Mouse (Mus musculus) midbrain, embryonic 15.5 days (tissue): ENCODE measurements around the gene Myo18b. TPM values are rescaled to one million over a fixed set of nuclear protein-coding genes. Genes with fewer than 3 reads are reported as not detected.

Source experiments
- ATAC-seq: fragments of 200-750 bp; cut with Nextera tagmentation; replicated peaks from 2 replicates; pipeline ENCODE4 v1.8.0; 2017; ENCODE audit warnings: moderate TSS enrichment
- H3K27ac ChIP-seq: fragments of 300-500 bp; sonication (generic); 2 replicates; pipeline ENCODE4 v1.5.1; 2015; ENCODE audit warnings: mild to moderate bottlenecking, inconsistent platforms
- H3K27me3 ChIP-seq: fragments of 300-500 bp; sonication (generic); replicated peaks from 2 replicates; pipeline ENCODE4 v1.6.1; 2015; ENCODE audit warnings: inconsistent platforms
- H3K36me3 ChIP-seq: fragments of 300-500 bp; sonication (generic); replicated peaks from 2 replicates; pipeline ENCODE4 v1.6.1; 2015; ENCODE audit warnings: inconsistent platforms
- H3K4me1 ChIP-seq: fragments of 300-500 bp; sonication (generic); 2 replicates; pipeline ENCODE4 v1.6.1; 2015; ENCODE audit warnings: inconsistent platforms
- H3K4me2 ChIP-seq: fragments of 300-500 bp; sonication (generic); 2 replicates; pipeline ENCODE4 v1.6.1; 2015; ENCODE audit warnings: inconsistent platforms, mild to moderate bottlenecking, moderate library complexity
- H3K4me3 ChIP-seq: fragments of 300-500 bp; sonication (generic); 2 replicates; pipeline ENCODE4 v1.5.1; 2015; ENCODE audit warnings: mild to moderate bottlenecking, inconsistent platforms
- H3K9ac ChIP-seq: fragments of 300-500 bp; sonication (generic); 2 replicates; pipeline ENCODE4 v1.6.1; 2015; ENCODE audit warnings: mild to moderate bottlenecking, inconsistent platforms
- H3K9me3 ChIP-seq: fragments of 300-500 bp; sonication (generic); 2 replicates; pipeline ENCODE4 v1.6.1; 2016; ENCODE audit warnings: inconsistent platforms
- WGBS: fragments of 180-500 bp; shearing (Covaris S2); methylation state at CpG from one replicate; pipeline ENCODE4 v1.1.7; 2015; ENCODE audit warnings: mixed read lengths; 5-methylcytosine and 5-hydroxymethylcytosine counted together
- polyA plus RNA-seq: library from polyadenylated mRNA; unstranded; fragments of >200 nt; fragmentation: Nextera tagmentation; extraction: Ambion mirVana; gene quantifications from 2 replicates; pipeline ENCODE4 v1.2.1, GENCODE M21; 2015

Gene Myo18b
- polyA plus RNA-seq, 1 experiment from 2014 or later, result 1.5 TPM

DNA sequence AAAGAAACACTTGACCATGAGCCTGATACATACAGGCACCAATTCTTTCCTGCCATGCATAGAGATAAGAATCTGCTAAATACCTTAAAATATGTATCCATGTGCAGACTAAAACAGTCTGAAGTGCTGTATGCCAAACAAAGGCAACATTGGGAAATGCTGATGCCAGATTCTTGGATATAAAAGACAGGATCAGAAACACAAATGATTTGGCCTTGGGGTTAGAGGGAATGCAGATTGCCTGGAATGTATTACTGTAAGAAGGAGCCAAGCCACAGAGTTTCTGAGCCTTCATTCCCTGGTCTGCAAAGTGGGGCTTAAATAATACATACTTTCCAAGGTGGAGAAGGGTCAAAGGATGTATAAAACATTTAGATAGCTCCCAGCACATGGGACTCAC, 61.3 kb downstream of the Myo18b start:
- H3K9ac ChIP-seq, result no peak overlapping the region
- H3K36me3 ChIP-seq, result no peaks in the 10 kb centered on the region
- no peak for ATAC-seq
- H3K4me1 ChIP-seq, result peaks cover 11% of the 10 kb centered on the region
- no peak overlapping the region for H3K4me3 ChIP-seq
- no peaks in the 10 kb centered on the region for H3K27me3 ChIP-seq
- H3K4me2 ChIP-seq, result no peak overlapping the region
- H3K9me3 ChIP-seq, result no peaks in the 10 kb centered on the region
- peak overlapping the region; percentile 37; the same call in 1 of the 2 replicates for H3K27ac ChIP-seq

DNA sequence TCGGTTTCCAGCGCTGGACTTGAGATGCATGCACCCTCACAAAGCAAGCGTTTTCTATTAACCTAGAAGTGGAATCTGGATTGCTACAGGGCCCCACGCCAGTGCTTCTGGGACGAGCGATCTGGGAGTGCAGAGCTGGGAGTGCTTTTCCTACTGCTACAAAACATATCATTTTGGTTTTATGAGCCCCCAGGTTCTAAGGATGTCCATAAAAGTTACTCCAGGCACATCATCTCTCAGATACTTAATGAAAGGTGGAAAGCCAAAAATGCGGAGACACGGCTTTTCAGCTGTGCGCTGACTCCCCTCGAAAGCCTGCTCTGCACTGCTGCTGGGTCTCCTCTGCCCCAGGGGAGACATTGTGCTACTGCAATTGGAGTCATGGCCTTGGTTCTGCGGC, 62.3 kb downstream of the Myo18b start:
- Histone ChIP-seq H3K9ac (no peak overlapping the region), H3K36me3 (no peaks in the 10 kb centered on the region), H3K4me2 (no peak overlapping the region), H3K27me3 (no peaks in the 10 kb centered on the region), H3K27ac (peak overlapping the region; percentile 36; the same call in 1 of the 2 replicates), H3K4me1 (peaks cover 11% of the 10 kb centered on the region), H3K4me3 (no peak overlapping the region), H3K9me3 (no peaks in the 10 kb centered on the region)
- 76% methylated on average over 11 of the region's 11 CpGs for WGBS
- ATAC-seq, result no peak

- Histone ChIP-seq H3K27ac (peak overlapping the region; percentile 91), H3K36me3 (no peaks in the 10 kb centered on the region), H3K9ac (no peak overlapping the region; the same call in 1 of the 2 replicates), H3K9me3 (no peaks in the 10 kb centered on the region), H3K27me3 (no peaks in the 10 kb centered on the region), H3K4me3 (no peak overlapping the region), H3K4me1 (peaks cover 30% of the 10 kb centered on the region), H3K4me2 (peak overlapping the region; percentile 7; the same call in 1 of the 2 replicates)
- WGBS, result 23% methylated on average over 12 of the region's 12 CpGs
- ATAC-seq, result peak; percentile 80
Measured at GRCm38 (mm10) chr5:112825091-112825794, 70.9 kb downstream of the Myo18b start.

- peak overlapping the region; percentile 91 for H3K27ac ChIP-seq
- ATAC-seq, result no peak
Measured at GRCm38 (mm10) chr5:112824376-112824775, 71.8 kb downstream of the Myo18b start.

GRCm38 (mm10) chr5:112822426-112822825, 73.7 kb downstream of the Myo18b start:
- ATAC-seq, result no peak
- Histone ChIP-seq H3K27me3 (peaks cover 4% of the 10 kb centered on the region; the same call in 1 of the 2 replicates), H3K36me3 (no peaks in the 10 kb centered on the region), H3K27ac (no peak overlapping the region), H3K4me3 (no peak overlapping the region), H3K4me1 (peaks cover 26% of the 10 kb centered on the region), H3K4me2 (no peak overlapping the region), H3K9me3 (no peaks in the 10 kb centered on the region), H3K9ac (no peak overlapping the region)
- 59% methylated on average over 3 of the region's 3 CpGs for WGBS

More at GRCm38 (mm10) chr5:112824376-112824775, 71.8 kb downstream of the Myo18b start:
- Histone ChIP-seq H3K9ac (no peak overlapping the region), H3K4me1 (peaks cover 30% of the 10 kb centered on the region), H3K27me3 (no peaks in the 10 kb centered on the region), H3K4me2 (no peak overlapping the region), H3K9me3 (no peaks in the 10 kb centered on the region), H3K4me3 (no peak overlapping the region), H3K36me3 (no peaks in the 10 kb centered on the region)
- WGBS, result 39% methylated on average over 13 of the region's 13 CpGs

- no peak for ATAC-seq
- H3K27me3 ChIP-seq, result peaks cover 5% of the 10 kb centered on the region; the same call in 1 of the 2 replicates
- no peaks in the 10 kb centered on the region for H3K9me3 ChIP-seq
- H3K4me2 ChIP-seq, result no peak overlapping the region
- 72% methylated on average over 7 of the region's 7 CpGs for WGBS
- no peak overlapping the region for H3K9ac ChIP-seq
- H3K27ac ChIP-seq, result 0 out of 2 replicates have a peak overlapping the region, but pooled peaks have one; percentile 2
- peaks cover 5% of the 10 kb centered on the region; the same call in 1 of the 2 replicates for H3K4me1 ChIP-seq
- no peak overlapping the region for H3K4me3 ChIP-seq
- no peaks in the 10 kb centered on the region for H3K36me3 ChIP-seq
Measured at GRCm38 (mm10) chr5:112815051-112815450, 81.1 kb downstream of the Myo18b start.

GRCm38 (mm10) chr5:112807629-112808028, 88.5 kb downstream of the Myo18b start:
- H3K4me2 ChIP-seq, result no peak overlapping the region
- H3K4me3 ChIP-seq, result no peak overlapping the region
- no peaks in the 10 kb centered on the region for H3K36me3 ChIP-seq
- 87% methylated on average over 4 of the region's 4 CpGs for whole genome bisulfite sequencing
- no peaks in the 10 kb centered on the region for H3K4me1 ChIP-seq
- no peak for ATAC-seq
- H3K27ac ChIP-seq, result no peak overlapping the region
- H3K9ac ChIP-seq, result no peak overlapping the region
- no peaks in the 10 kb centered on the region for H3K27me3 ChIP-seq
- H3K9me3 ChIP-seq, result no peaks in the 10 kb centered on the region

GRCm38 (mm10) chr5:112796086-112796485, 100.1 kb downstream of the Myo18b start:
- no peak overlapping the region for H3K4me3 ChIP-seq
- no peaks in the 10 kb centered on the region for H3K36me3 ChIP-seq
- H3K9ac ChIP-seq, result no peak overlapping the region

GRCm38 (mm10) chr5:112791792-112792780, 104.1 kb downstream of the Myo18b start:
- H3K9ac ChIP-seq, result no peak overlapping the region
- H3K4me2 ChIP-seq, result no peak overlapping the region
- H3K4me3 ChIP-seq, result no peak overlapping the region
- peaks cover 3% of the 10 kb centered on the region; the same call in 1 of the 2 replicates for H3K27me3 ChIP-seq
- peaks cover 10% of the 10 kb centered on the region for H3K4me1 ChIP-seq
- H3K9me3 ChIP-seq, result no peaks in the 10 kb centered on the region
- 75% methylated on average over 15 of the region's 15 CpGs for WGBS
- H3K27ac ChIP-seq, result no peak overlapping the region
- H3K36me3 ChIP-seq, result no peaks in the 10 kb centered on the region
- ATAC-seq, result no peak

More at GRCm38 (mm10) chr5:112796086-112796485, 100.1 kb downstream of the Myo18b start:
- Histone ChIP-seq H3K27ac (peak overlapping the region; percentile 68), H3K27me3 (0 out of 2 replicates have a peak, but pooled peaks cover 3% of the 10 kb centered on the region), H3K4me2 (no peak overlapping the region), H3K4me1 (peaks cover 10% of the 10 kb centered on the region), H3K9me3 (no peaks in the 10 kb centered on the region)
- peak; percentile 50; the same call in 1 of the 2 replicates for ATAC-seq
- WGBS, result 30% methylated on average over 7 of the region's 7 CpGs

GRCm38 (mm10) chr5:112790376-112791111, 105.6 kb downstream of the Myo18b start:
- Histone ChIP-seq H3K9ac (no peak overlapping the region), H3K4me2 (no peak overlapping the region), H3K4me3 (no peak overlapping the region), H3K4me1 (no peaks in the 10 kb centered on the region), H3K9me3 (no peaks in the 10 kb centered on the region), H3K27ac (no peak overlapping the region), H3K36me3 (no peaks in the 10 kb centered on the region), H3K27me3 (peaks cover 3% of the 10 kb centered on the region; the same call in 1 of the 2 replicates)
- no peak for ATAC-seq
- WGBS, result 68% methylated on average over 4 of the region's 4 CpGs

- ATAC-seq, result no peak
- H3K27ac ChIP-seq, result no peak overlapping the region
- no peaks in the 10 kb centered on the region for H3K36me3 ChIP-seq
- no peak overlapping the region for H3K4me2 ChIP-seq
- H3K9ac ChIP-seq, result no peak overlapping the region
- no peaks in the 10 kb centered on the region; the same call in 1 of the 2 replicates for H3K27me3 ChIP-seq
- H3K4me3 ChIP-seq, result no peak overlapping the region
- no peaks in the 10 kb centered on the region for H3K4me1 ChIP-seq
- H3K9me3 ChIP-seq, result no peaks in the 10 kb centered on the region
- 97% methylated on average over 2 of the region's 2 CpGs for whole genome bisulfite sequencing
Measured at GRCm38 (mm10) chr5:112788441-112788840, 107.7 kb downstream of the Myo18b start.
